In the genomic region with DNA sequence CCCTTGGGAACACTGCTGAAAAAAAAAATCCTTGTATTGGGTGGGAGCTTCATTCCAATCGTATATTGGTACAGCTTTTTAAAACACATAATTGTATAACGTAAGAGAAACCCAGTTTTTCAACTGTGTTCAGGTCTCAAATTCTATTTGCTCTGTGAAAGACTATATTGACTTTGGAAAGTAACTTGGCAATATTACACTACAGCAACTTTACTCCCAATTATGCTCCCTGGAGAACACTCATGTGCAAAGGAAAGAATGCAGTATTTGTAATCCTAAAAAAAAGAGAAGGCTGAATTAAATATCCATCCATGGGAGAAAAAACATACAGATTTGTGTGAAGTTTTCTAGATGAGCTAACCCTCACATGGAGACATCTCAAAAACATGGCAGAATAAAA, we compare ENCODE assay signal across 16 mouse cellular contexts.
"Had no signal": no experiment of that assay in that cellular context is flagged by ENCODE, and none has a peak within 500 bp of the region (broad histone marks: within the 10 kb centered on the region; RNA-seq: fewer than 3 reads in every experiment).

No protein-coding gene starts in this region.

- ATAC-seq: intestine, postnatal 0 days; midbrain, embryonic 16.5 days had no signal

- H3K36me3 ChIP-seq: limb, embryonic 15.5 days; liver, embryonic 13.5 days; midbrain, embryonic 12.5 days; neural tube, embryonic 13.5 days had no signal

- H3K4me2 ChIP-seq: limb, embryonic 15.5 days; liver, embryonic 13.5 days; lung, embryonic 14.5 days; midbrain, embryonic 12.5 days; neural tube, embryonic 13.5 days had no signal

- H3K4me1 ChIP-seq: limb, embryonic 15.5 days had no signal

- H3K4me3 ChIP-seq: limb, embryonic 15.5 days; liver, embryonic 13.5 days; midbrain, embryonic 12.5 days; neural tube, embryonic 13.5 days had no signal

- H3K9ac ChIP-seq: limb, embryonic 15.5 days; liver, embryonic 13.5 days; lung, embryonic 14.5 days; midbrain, embryonic 12.5 days; neural tube, embryonic 13.5 days had no signal

- H3K9me3 ChIP-seq: limb, embryonic 15.5 days; liver, embryonic 13.5 days; midbrain, embryonic 12.5 days; neural tube, embryonic 13.5 days had no signal

- H3K27me3 ChIP-seq: limb, embryonic 15.5 days; liver, embryonic 13.5 days; midbrain, embryonic 12.5 days; neural tube, embryonic 13.5 days had no signal

- DNase-seq: kidney, adult 8-10 months; kidney, postnatal 36 days; layer of hippocampus, adult 9-11 months; left cerebral cortex, postnatal 4 days; liver, embryonic 13.5 days; lung, embryonic 14.5 days; retina, postnatal 1 day; right cerebral cortex, postnatal 4 days; spleen, adult 18-20 months; thymus, adult 18-20 months; thymus, postnatal 14 days had no signal

- H3K27ac ChIP-seq: limb, embryonic 15.5 days; liver, embryonic 13.5 days; midbrain, embryonic 12.5 days; neural tube, embryonic 13.5 days had no signal
